Mouse (Mus musculus) neural tube, embryonic 14.5 days (tissue): ENCODE results near the gene Cnot10. TPM values are rescaled to one million over a fixed set of nuclear protein-coding genes. Genes with fewer than 3 reads are reported as not detected.
"Not testable (repeated sequence)": the region's sequence is repeated elsewhere in the genome, so short reads cannot be mapped to it uniquely, and the experiment has no call there.

Experiments
- ATAC-seq: fragments of 200-750 bp; cut with Nextera tagmentation; 2 replicates; pipeline ENCODE4 v1.8.0; 2017; ENCODE audit warnings: low read depth, mild to moderate bottlenecking, moderate TSS enrichment, moderate library complexity
- H3K27ac ChIP-seq: fragments of 300-500 bp; sonication (generic); 2 replicates; pipeline ENCODE4 v1.5.1; 2014; ENCODE audit warnings: low read depth, mild to moderate bottlenecking, control low read depth, low read length, moderate library complexity, mixed read lengths
- H3K27me3 ChIP-seq: fragments of 300-500 bp; sonication (generic); 2 replicates; pipeline ENCODE4 v1.6.1; 2014; ENCODE audit warnings: low read length; ENCODE audit not compliant: control insufficient read depth, insufficient read depth
- H3K36me3 ChIP-seq: fragments of 300-500 bp; sonication (generic); 2 replicates; pipeline ENCODE4 v1.6.1; 2014; ENCODE audit warnings: low read length, mixed read lengths; ENCODE audit not compliant: control insufficient read depth, insufficient read depth
- H3K4me1 ChIP-seq: fragments of 300-500 bp; sonication (generic); 2 replicates; pipeline ENCODE4 v1.6.1; 2014; ENCODE audit warnings: low read length; ENCODE audit not compliant: control insufficient read depth, insufficient read depth
- H3K4me2 ChIP-seq: fragments of 300-500 bp; sonication (generic); 2 replicates; pipeline ENCODE4 v1.6.1; 2014; ENCODE audit warnings: mild to moderate bottlenecking, low read depth, low read length, control low read depth
- H3K4me3 ChIP-seq: fragments of 300-500 bp; sonication (generic); 2 replicates; pipeline ENCODE4 v1.5.1; 2014; ENCODE audit warnings: low read depth, low read length, control low read depth, mixed read lengths
- H3K9ac ChIP-seq: fragments of 300-500 bp; sonication (generic); replicated peaks from 2 replicates; pipeline ENCODE4 v1.6.1; 2014; ENCODE audit warnings: low read depth, mild to moderate bottlenecking, control low read depth, low read length, mixed read lengths
- H3K9me3 ChIP-seq: fragments of 300-500 bp; sonication (generic); 2 replicates; pipeline ENCODE4 v1.6.1; 2016; ENCODE audit warnings: low read length; ENCODE audit not compliant: control insufficient read depth
- WGBS: fragments of 180-500 bp; shearing (Covaris S2); extraction: QIAGEN DNeasy Blood & Tissue Kit; methylation state at CpG from one replicate; pipeline ENCODE4 v1.1.7; 2014; 5-methylcytosine and 5-hydroxymethylcytosine counted together
- polyA plus RNA-seq: library from polyadenylated mRNA; unstranded; fragments of >200 nt; fragmentation: Nextera tagmentation; extraction: Ambion mirVana; gene quantifications from 2 replicates; pipeline ENCODE4 v1.2.1, GENCODE M21; 2014

The Cnot10 gene
- polyA plus RNA-seq, 1 experiment from 2014 or later: 54.6 TPM

DNA sequence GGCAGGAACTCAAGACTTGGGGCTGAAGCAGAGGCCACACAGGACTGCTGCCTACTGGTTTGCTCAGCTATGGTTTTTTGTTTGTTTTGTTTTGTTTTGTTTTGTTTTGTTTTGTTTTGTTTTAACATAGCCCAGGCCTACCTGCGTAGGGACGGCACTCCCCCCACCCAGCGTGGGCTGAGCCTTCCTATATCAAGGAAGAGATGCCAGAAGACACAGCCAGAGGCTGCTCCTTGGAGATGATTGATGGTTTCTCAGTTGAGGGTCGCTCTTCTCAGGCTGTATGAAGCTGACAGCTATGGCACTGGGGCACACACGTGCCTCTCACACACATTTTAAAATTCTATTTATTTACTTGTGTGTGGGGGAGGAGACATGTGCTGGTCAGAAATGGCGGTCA is 21.0 kb upstream of the Cnot10 start:
- Histone ChIP-seq H3K27ac (no peak overlapping the region), H3K27me3 (no peaks in the 10 kb centered on the region), H3K4me1 (no peaks in the 10 kb centered on the region), H3K9ac (no peak overlapping the region), H3K4me2 (no peak overlapping the region), H3K4me3 (no peak overlapping the region), H3K36me3 (no peaks in the 10 kb centered on the region), H3K9me3 (no peaks in the 10 kb centered on the region)
- no peak for ATAC-seq
- WGBS: 78% methylated on average over 6 of the region's 6 CpGs

GRCm38 (mm10) chr9:114660506-114660905 is 20.5 kb upstream of the Cnot10 start:
- Histone ChIP-seq H3K4me3 (no peak overlapping the region), H3K9me3 (no peaks in the 10 kb centered on the region), H3K36me3 (no peaks in the 10 kb centered on the region), H3K4me1 (no peaks in the 10 kb centered on the region), H3K9ac (no peak overlapping the region), H3K4me2 (no peak overlapping the region), H3K27me3 (no peaks in the 10 kb centered on the region), H3K27ac (no peak overlapping the region)
- ATAC-seq: no peak
- WGBS: 80% methylated on average over 6 of the region's 6 CpGs

DNA sequence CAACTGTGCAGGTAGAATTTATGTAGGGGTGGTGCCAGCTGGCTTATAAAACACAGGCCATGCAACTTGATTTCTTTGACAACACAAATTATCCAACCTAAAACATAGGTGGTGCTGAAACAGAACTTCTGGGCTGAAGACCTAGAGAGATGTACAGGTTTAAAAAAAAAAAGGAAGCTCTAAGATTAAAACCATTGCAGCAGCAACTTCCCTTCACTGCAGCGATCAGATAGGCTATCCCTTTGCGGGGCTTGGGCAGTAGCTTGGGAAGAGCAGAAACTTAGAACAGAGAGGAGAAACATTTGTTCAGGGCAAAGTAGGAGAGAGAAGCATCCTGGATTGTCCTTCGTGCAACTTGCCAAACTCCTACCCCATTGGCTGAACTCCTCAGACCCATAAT is 16.7 kb upstream of the Cnot10 start:
- no peaks in the 10 kb centered on the region for H3K9me3 ChIP-seq
- H3K4me3 ChIP-seq: no peak overlapping the region
- ATAC-seq: no peak
- no peak overlapping the region for H3K9ac ChIP-seq
- H3K27me3 ChIP-seq: no peaks in the 10 kb centered on the region
- H3K4me2 ChIP-seq: no peak overlapping the region
- no peaks in the 10 kb centered on the region for H3K4me1 ChIP-seq
- 86% methylated on average over 3 of the region's 3 CpGs for WGBS
- H3K36me3 ChIP-seq: no peaks in the 10 kb centered on the region
- H3K27ac ChIP-seq: no peak overlapping the region

GRCm38 (mm10) chr9:114655356-114655755 is 15.4 kb upstream of the Cnot10 start:
- H3K4me3 ChIP-seq: no peak overlapping the region
- H3K9me3 ChIP-seq: no peaks in the 10 kb centered on the region
- no peak overlapping the region for H3K27ac ChIP-seq
- H3K4me2 ChIP-seq: no peak overlapping the region
- ATAC-seq: no peak
- H3K9ac ChIP-seq: no peak overlapping the region
- no peaks in the 10 kb centered on the region for H3K36me3 ChIP-seq
- no peaks in the 10 kb centered on the region for H3K27me3 ChIP-seq
- no peaks in the 10 kb centered on the region for H3K4me1 ChIP-seq
- 88% methylated on average over 4 of the region's 4 CpGs for WGBS

GRCm38 (mm10) chr9:114650938-114651634 is 11.1 kb upstream of the Cnot10 start:
- H3K36me3 ChIP-seq: no peaks in the 10 kb centered on the region
- WGBS: 64% methylated on average over 21 of the region's 21 CpGs

GRCm38 (mm10) chr9:114649371-114649770 is 9.4 kb upstream of the Cnot10 start:
- H3K4me1 ChIP-seq: no peaks in the 10 kb centered on the region
- H3K4me3 ChIP-seq: no peak overlapping the region
- no peaks in the 10 kb centered on the region for H3K36me3 ChIP-seq
- 77% methylated on average over 5 of the region's 5 CpGs for WGBS
- H3K9me3 ChIP-seq: no peaks in the 10 kb centered on the region
- no peak overlapping the region for H3K9ac ChIP-seq
- H3K27me3 ChIP-seq: no peaks in the 10 kb centered on the region
- no peak for ATAC-seq
- no peak overlapping the region for H3K27ac ChIP-seq
- H3K4me2 ChIP-seq: no peak overlapping the region

More at GRCm38 (mm10) chr9:114650938-114651634, 11.1 kb upstream of the Cnot10 start:
- Histone ChIP-seq H3K27me3 (no peaks in the 10 kb centered on the region), H3K4me3 (no peak overlapping the region), H3K4me1 (no peaks in the 10 kb centered on the region), H3K27ac (no peak overlapping the region), H3K9ac (no peak overlapping the region), H3K9me3 (no peaks in the 10 kb centered on the region), H3K4me2 (no peak overlapping the region)
- no peak for ATAC-seq

DNA sequence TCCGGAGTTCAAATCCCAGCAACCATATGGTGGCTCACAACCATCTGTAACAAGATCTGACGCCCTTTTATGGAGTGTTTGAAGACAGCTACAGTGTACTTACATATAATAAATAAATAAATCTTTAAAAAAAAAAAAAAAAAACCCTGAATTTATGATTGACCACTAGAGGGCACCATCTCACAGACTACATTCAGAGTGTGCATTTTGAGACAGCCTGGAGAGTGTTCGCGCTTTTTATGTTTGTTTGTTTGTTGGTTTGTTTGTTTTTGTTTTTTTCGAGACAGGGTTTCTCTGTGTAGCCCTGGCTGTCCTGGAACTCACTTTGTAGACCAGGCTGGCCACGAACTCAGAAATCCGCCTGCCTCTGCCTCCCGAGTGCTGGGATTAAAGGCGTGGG is 8.5 kb upstream of the Cnot10 start:
- H3K27me3 ChIP-seq, H3K4me2 ChIP-seq, H3K4me1 ChIP-seq, ATAC-seq, H3K4me3 ChIP-seq, H3K9me3 ChIP-seq, H3K9ac ChIP-seq, H3K27ac ChIP-seq, H3K36me3 ChIP-seq: not testable (repeated sequence)
- WGBS: 52% methylated on average over 8 of the region's 9 CpGs

DNA sequence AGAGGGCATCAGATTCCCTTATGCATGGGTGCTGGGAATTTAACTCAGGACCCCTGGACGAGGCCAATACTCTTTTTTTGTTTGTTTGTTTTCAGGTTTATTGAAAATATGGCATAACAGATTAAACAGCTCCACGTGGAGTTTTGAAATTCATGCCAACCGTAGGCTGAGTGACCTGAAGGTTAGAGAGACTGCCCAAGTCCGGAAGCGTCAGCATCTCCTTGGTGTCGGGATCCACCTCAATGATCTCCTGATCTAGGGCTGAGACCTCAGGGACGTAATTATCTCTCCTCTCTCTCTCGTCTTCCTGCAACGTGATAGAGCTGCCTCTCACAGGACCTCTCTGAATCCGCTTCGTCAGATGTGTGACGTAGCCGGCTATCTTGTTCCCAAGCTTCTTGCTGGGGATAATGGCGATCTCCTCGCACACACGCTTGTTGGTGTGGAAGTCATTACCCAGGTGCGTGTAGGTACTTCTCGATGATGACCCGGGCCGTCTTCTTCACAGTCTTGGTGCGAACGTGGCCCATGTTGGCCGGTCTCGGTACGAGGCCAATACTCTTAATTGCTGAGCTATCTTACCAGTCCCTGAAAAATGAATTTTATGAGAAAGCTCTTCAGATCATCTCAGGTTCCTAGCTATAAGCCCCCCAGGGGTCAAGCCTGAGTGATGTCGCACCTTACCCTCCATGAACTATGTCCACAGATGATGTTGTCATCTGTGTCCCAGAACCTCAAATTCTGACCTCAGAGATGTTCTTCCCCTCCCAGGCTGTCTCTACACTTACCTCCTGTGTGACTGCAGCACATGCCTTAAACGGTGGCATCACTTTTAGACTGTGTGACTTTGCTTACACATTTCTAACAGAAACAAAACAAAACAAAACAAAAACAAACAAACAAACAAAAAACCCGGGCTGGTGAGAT is 7.8 kb upstream of the Cnot10 start:
- H3K27ac ChIP-seq: no peak overlapping the region
- no peak overlapping the region for H3K9ac ChIP-seq
- H3K36me3 ChIP-seq: no peaks in the 10 kb centered on the region
- no peaks in the 10 kb centered on the region for H3K9me3 ChIP-seq
- no peak overlapping the region for H3K4me2 ChIP-seq
- H3K4me1 ChIP-seq: no peaks in the 10 kb centered on the region
- H3K4me3 ChIP-seq: no peak overlapping the region
- ATAC-seq: no peak
- H3K27me3 ChIP-seq: 0 out of 2 replicates have a peak, but pooled peaks cover 4% of the 10 kb centered on the region
- 84% methylated on average over 28 of the region's 28 CpGs for WGBS
